8 mouse cellular contexts compared by ENCODE assay signal in the genomic region with DNA sequence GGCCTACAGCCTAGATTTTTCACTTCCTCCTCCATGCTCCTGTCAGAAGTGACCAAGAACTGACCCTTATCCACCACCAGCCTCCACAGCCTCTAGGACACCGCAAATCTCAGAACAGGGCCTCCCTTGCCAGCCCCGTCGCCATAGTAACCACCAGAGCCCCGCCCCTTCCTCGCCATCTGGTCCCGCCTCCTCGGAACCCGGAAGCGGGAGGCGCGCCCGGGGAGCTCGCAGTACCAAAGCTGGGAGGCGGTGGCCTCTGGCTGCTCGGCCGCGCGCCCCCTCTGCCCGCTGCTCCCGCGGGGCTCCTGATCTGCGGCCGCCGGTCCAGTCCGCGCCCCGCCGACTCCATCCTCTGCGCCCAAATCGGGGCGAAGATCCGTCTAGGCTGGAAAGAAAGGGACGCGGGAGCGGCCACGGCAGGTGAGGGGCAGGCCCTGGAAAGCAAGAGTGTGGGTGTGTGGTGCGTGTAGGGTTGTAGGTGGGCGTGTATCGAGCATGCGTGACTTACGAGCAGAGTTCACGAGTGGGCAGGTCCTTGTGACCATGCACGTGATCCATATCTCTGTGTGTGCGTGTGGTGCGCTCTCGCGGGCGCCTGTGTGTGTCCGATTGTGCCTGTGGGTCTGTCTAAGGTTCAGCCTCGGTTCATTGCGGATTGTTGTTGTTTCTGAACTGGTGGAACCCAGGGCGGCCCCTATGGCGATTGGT. TPM values are rescaled to one million over a fixed set of nuclear protein-coding genes. Genes with fewer than 3 reads are reported as not detected.
DNase-seq lines count a peak whose midpoint lies in the region; ATAC-seq and TF ChIP-seq lines count a peak whose summit lies in the region.

A gene (plus strand): TSS at position 216 of the 711 bp plus-strand sequence.

- peak; percentile 97 for ATAC-seq in forebrain, embryonic 16.5 days
- ATAC-seq in lung, embryonic 14.5 days (ENCODE audit: insufficient read depth): peak; percentile 96

- TF ChIP-seq POLR2A in olfactory bulb, adult 2 months (IDR thresholded peaks at IDR 0.05; ENCODE audit: insufficient read depth, low read depth, low read length): peak; percentile 60; the same call in 1 of the 2 replicates
- TF ChIP-seq POLR2A in thymus, adult 2 months (IDR thresholded peaks at IDR 0.05; ENCODE audit: control insufficient read depth, extremely low read depth, insufficient read depth, low read length, poor library complexity): 0 out of 2 replicates have a peak, but pooled peaks have one; percentile 55

- intact Hi-C loops in heart, postnatal 36 days (cut with DNase I): loop anchor here (5.0 kb wide), 1 partner anchor 116 kb away; no protein-coding TSS in a partner anchor

- H3K27me3 ChIP-seq in forebrain, embryonic 16.5 days (replicated peaks; ENCODE audit: control insufficient read depth, insufficient read depth, low read length): no peaks in the 10 kb centered on the region
- no peaks in the 10 kb centered on the region for H3K27me3 ChIP-seq in lung, embryonic 14.5 days (ENCODE audit: insufficient read depth, low read length)
- H3K27me3 ChIP-seq in thymus, adult 2 months (ENCODE audit: control insufficient read depth, insufficient read depth, low read length): no peaks in the 10 kb centered on the region

- H3K27ac ChIP-seq in ES-E14 (ENCODE audit: insufficient read depth, low read depth, low read length, poor library complexity, severe bottlenecking): peak within 1 kb of the TSS; percentile 30; the same call in 1 of the 2 replicates
- H3K27ac ChIP-seq in forebrain, embryonic 16.5 days (ENCODE audit: low read length): peak within 1 kb of the TSS; percentile 72
- peak within 1 kb of the TSS; percentile 93 for H3K27ac ChIP-seq in layer of hippocampus, adult 2 months
- peak within 1 kb of the TSS; percentile 80 for H3K27ac ChIP-seq in lung, embryonic 14.5 days (ENCODE audit: low read depth)
- peak within 1 kb of the TSS; percentile 82; the same call in 1 of the 2 replicates for H3K27ac ChIP-seq in olfactory bulb, adult 2 months (ENCODE audit: insufficient read depth, low read depth, low read length)
- no peak within 1 kb of the TSS for H3K27ac ChIP-seq in thymus, adult 2 months (ENCODE audit: control insufficient read depth, insufficient read depth, low read length)

- no peaks in the 10 kb centered on the region for H3K9me3 ChIP-seq in ES-E14 (ENCODE audit: control insufficient read depth, insufficient read depth, low read depth, low read length)
- no peaks in the 10 kb centered on the region for H3K9me3 ChIP-seq in forebrain, embryonic 16.5 days (ENCODE audit: control insufficient read depth, low read length)
- no peaks in the 10 kb centered on the region for H3K9me3 ChIP-seq in lung, embryonic 14.5 days (ENCODE audit: low read depth, low read length)

- H3K4me1 ChIP-seq in ES-E14 (ENCODE audit: control insufficient read depth in 2 of 2, insufficient read depth in 2 of 2, low read length in 2 of 2, poor library complexity in 1 of 2): no peaks in the 10 kb centered on the region
- H3K4me1 ChIP-seq in forebrain, embryonic 16.5 days (replicated peaks; ENCODE audit: control insufficient read depth, insufficient read depth, low read length): peaks cover 22% of the 10 kb centered on the region
- peaks cover 8% of the 10 kb centered on the region; the same call in 1 of the 2 replicates for H3K4me1 ChIP-seq in lung, embryonic 14.5 days (ENCODE audit: insufficient read depth)
- H3K4me1 ChIP-seq in olfactory bulb, adult 2 months (ENCODE audit: control insufficient read depth, insufficient read depth, low read length): peaks cover 5% of the 10 kb centered on the region; the same call in 1 of the 2 replicates
- peaks cover 10% of the 10 kb centered on the region for H3K4me1 ChIP-seq in thymus, adult 2 months (replicated peaks; ENCODE audit: control insufficient read depth, insufficient read depth, low read length)

- no peak for TF ChIP-seq CTCF in layer of hippocampus, adult 2 months (conservative IDR thresholded peaks at IDR 0.05)
- no peak for TF ChIP-seq CTCF in lung, embryonic 14.5 days (IDR thresholded peaks at IDR 0.05; ENCODE audit: low read depth)
- no peak for TF ChIP-seq CTCF in olfactory bulb, adult 2 months (IDR thresholded peaks at IDR 0.05; ENCODE audit: insufficient read depth, low read depth, low read length)
- 0 out of 2 replicates have a peak, but pooled peaks have one; percentile 49 for TF ChIP-seq CTCF in thymus, adult 2 months (IDR thresholded peaks at IDR 0.05; ENCODE audit: borderline replicate concordance, control insufficient read depth, extremely low read depth, insufficient read depth, low read length, poor library complexity)

- H3K9ac ChIP-seq in ES-E14 (ENCODE audit: insufficient read depth, low read depth, low read length, poor library complexity, severe bottlenecking): peak within 1 kb of the TSS; percentile 89
- peak within 1 kb of the TSS; percentile 78 for H3K9ac ChIP-seq in forebrain, embryonic 16.5 days (replicated peaks; ENCODE audit: low read depth, low read length)
- H3K9ac ChIP-seq in lung, embryonic 14.5 days: peak within 1 kb of the TSS; percentile 77

- no peaks in the 10 kb centered on the region for H3K36me3 ChIP-seq in ES-E14 (ENCODE audit: control insufficient read depth, insufficient read depth, low read length, poor library complexity, severe bottlenecking)
- H3K36me3 ChIP-seq in forebrain, embryonic 16.5 days (ENCODE audit: control insufficient read depth, insufficient read depth): peaks cover 7% of the 10 kb centered on the region
- peaks cover 7% of the 10 kb centered on the region for H3K36me3 ChIP-seq in lung, embryonic 14.5 days (ENCODE audit: insufficient read depth)
- peaks cover 4% of the 10 kb centered on the region for H3K36me3 ChIP-seq in thymus, adult 2 months (ENCODE audit: control insufficient read depth, insufficient read depth, low read length)

- peak; percentile 91 for DNase-seq in ES-E14 (ENCODE audit: low read depth, low spot score)
- peak; percentile 93 for DNase-seq in cerebellum, adult 11-12 months
- DNase-seq in heart, postnatal 36 days: peak; percentile 98
- peak; percentile 95 to 97 for DNase-seq in layer of hippocampus, adult 2 months (ENCODE audit: low spot score in 2 of 2)
- DNase-seq in lung, embryonic 14.5 days: peak; percentile 97
- peak; percentile 97 for DNase-seq in thymus, adult 2 months

- peak within 1 kb of the TSS; percentile 93 to 95 for H3K4me3 ChIP-seq in ES-E14 (ENCODE audit: insufficient read depth in 1 of 2, low read depth in 1 of 2, low read length in 2 of 2, poor library complexity in 1 of 2, severe bottlenecking in 1 of 2)
- H3K4me3 ChIP-seq in forebrain, embryonic 16.5 days (replicated peaks; ENCODE audit: low read length): peak within 1 kb of the TSS; percentile 58
- H3K4me3 ChIP-seq in layer of hippocampus, adult 2 months: peak within 1 kb of the TSS; percentile 70
- peak within 1 kb of the TSS; percentile 87 for H3K4me3 ChIP-seq in lung, embryonic 14.5 days (ENCODE audit: low read depth, low read length)
- H3K4me3 ChIP-seq in olfactory bulb, adult 2 months (ENCODE audit: insufficient read depth, low read depth, low read length): peak within 1 kb of the TSS; percentile 65
- peak within 1 kb of the TSS; percentile 96 for H3K4me3 ChIP-seq in thymus, adult 2 months (ENCODE audit: control insufficient read depth, insufficient read depth, low read length)

- WGBS in forebrain, embryonic 16.5 days: under 1% methylated on average over 52 of the region's 53 CpGs
- under 1% methylated on average over 53 of the region's 53 CpGs for WGBS in lung, embryonic 14.5 days
- WGBS in olfactory bulb, adult 2 months: under 1% methylated on average over 53 of the region's 53 CpGs
- under 1% methylated on average over 53 of the region's 53 CpGs for WGBS in thymus, adult 2 months

- H3K4me2 ChIP-seq in forebrain, embryonic 16.5 days (ENCODE audit: low read length): peak within 1 kb of the TSS; percentile 63
- H3K4me2 ChIP-seq in lung, embryonic 14.5 days: peak within 1 kb of the TSS; percentile 73

- in situ Hi-C loops in ES-E14 (cut with MboI; ENCODE audit: low sequenced_read_pairs in 2 of 2, unreplicated experiment in 2 of 2): no loop called here

TF ChIP-seq in ES-E14, 5 proteins besides CTCF, POLR2A, EP300 and RAD21:
- TF ChIP-seq MAFK (IDR thresholded peaks at IDR 0.05; ENCODE audit: insufficient read depth, low read depth, low read length): no peak
- TF ChIP-seq HCFC1 (IDR thresholded peaks at IDR 0.05; ENCODE audit: borderline replicate concordance, insufficient read depth, low read length): peak; percentile 25; the same call in 1 of the 2 replicates

RNA-seq across cellular contexts. Expression of the gene that starts here (rescaled TPM):
- 28.5 and 31.7 TPM in 2 replicates for total RNA-seq in ES-E14 (2012; rRNA removed)
- 138 and 159 TPM in 2 replicates for polyA plus RNA-seq in forebrain, embryonic 16.5 days (2015; fragmentation: Nextera tagmentation; extraction: Ambion mirVana)
- total RNA-seq in heart, postnatal 36 days (2021): 10 to 100 TPM; 11.3 to 16.0 TPM
- total RNA-seq in layer of hippocampus, adult 2 months (2021): 10 to 100 TPM; 32.3 to 33.6 TPM
- 92.8 and 107 TPM in 2 replicates for polyA plus RNA-seq in lung, embryonic 14.5 days (2014; fragmentation: Nextera tagmentation; extraction: Ambion mirVana)
- not detected in 2 replicates for polyA plus RNA-seq in olfactory bulb, adult 2 months (2012; ENCODE audit: insufficient read depth, insufficient read length, low replicate concordance, missing spikeins)
- 27.3 and 28.5 TPM in 2 replicates for polyA plus RNA-seq in thymus, adult 2 months (2012; rRNA removed)

Comparison
In these comparisons a context has a peak if more than half of its experiments do, and no peak if none do; other contexts are left out.
1. RNA of the gene that starts here (polyA plus RNA-seq): 138 to 159 TPM in forebrain, embryonic 16.5 days, 92.8 to 107 TPM in lung, embryonic 14.5 days and 27.3 to 28.5 TPM in thymus, adult 2 months; not detected in olfactory bulb, adult 2 months; every median in the first group is over 10 times any median in the second.
2. Peak in every context shown above with its lines, with median percentiles within 50 percentile points of each other: DNase-seq, H3K4me3 ChIP-seq and H3K9ac ChIP-seq.